Mouse (Mus musculus): Measurements from ENCODE around the gene Asb2.

DNA sequence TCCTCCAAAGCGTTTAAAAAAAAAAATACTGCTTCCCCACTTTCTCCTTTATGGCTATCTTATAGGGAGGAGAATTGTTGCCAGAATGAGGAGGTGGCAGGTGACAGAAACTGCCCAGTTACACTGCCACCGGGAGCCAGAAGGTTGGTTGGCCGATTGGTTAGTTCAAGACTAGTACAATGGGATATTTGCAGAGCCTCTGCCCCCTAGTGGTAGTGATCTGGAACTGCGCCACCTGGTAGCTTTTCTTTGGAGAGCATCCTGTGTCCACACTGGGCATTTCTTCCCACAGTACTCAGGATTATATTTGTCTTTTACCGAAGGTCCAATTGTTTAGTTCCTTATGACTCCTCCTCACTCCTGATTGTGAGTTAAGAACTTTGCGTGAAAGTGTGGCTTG is 15.9 kb upstream of the Asb2 start:
- TF ChIP-seq CTCF (conservative IDR thresholded peaks at IDR 0.05 in 1 of 2, IDR thresholded peaks at IDR 0.05 in 1 of 2; ENCODE audit: low read depth in 2 of 2, low read length in 2 of 2) (peak; percentile 83 to 96), POLR2A (IDR thresholded peaks at IDR 0.05; ENCODE audit: low read depth, low read length) (no peak), HCFC1 (IDR thresholded peaks at IDR 0.05; ENCODE audit: low read depth, low read length) (no peak), GABPA (IDR thresholded peaks at IDR 0.05; ENCODE audit: insufficient replicate concordance, low read depth, low read length) (no peak)
